Mouse (Mus musculus) gastrocnemius, postnatal 10 days (tissue): ENCODE measurements around the gene Nutm1. TPM values are rescaled to one million over a fixed set of nuclear protein-coding genes. Genes with fewer than 3 reads are reported as not detected.

Source experiments
- DNase-seq: peaks from one replicate; pipeline ENCODE4 v3.0.0; 2021; ENCODE audit warnings: mixed read lengths
- total RNA-seq, 2 experiments: library from RNA; stranded (reverse); gene quantifications; 2 replicates each; pipeline ENCODE4 v1.2.3; 2021

Nutm1 gene
- total RNA-seq, 2 experiments from 2014 or later: not detected

GRCm38 (mm10) chr2:112261748-112262653 lies 2.9 kb upstream of the Nutm1 start, which contains the start of gene Nop10:
Gene Nop10 (plus strand): TSS chr2:112261926.
- peak; percentile 70 for DNase-seq

- no peak for DNase-seq
Measured at GRCm38 (mm10) chr2:112254675-112255515, 4.2 kb downstream of the Nutm1 start.

GRCm38 (mm10) chr2:112249780-112250453 lies 9.2 kb downstream of the Nutm1 start:
- DNase-seq: no peak

GRCm38 (mm10) chr2:112247323-112247722 lies 11.8 kb downstream of the Nutm1 start:
- DNase-seq: no peak

- DNase-seq: no peak
Measured at GRCm38 (mm10) chr2:112246193-112246592, 12.9 kb downstream of the Nutm1 start.

- DNase-seq: no peak
Measured at GRCm38 (mm10) chr2:112245307-112245706, 13.8 kb downstream of the Nutm1 start.

GRCm38 (mm10) chr2:112241787-112242186 lies 17.3 kb downstream of the Nutm1 start:
- no peak for DNase-seq

GRCm38 (mm10) chr2:112239935-112240721 lies 19.0 kb downstream of the Nutm1 start:
- DNase-seq: no peak

GRCm38 (mm10) chr2:112239212-112239934 lies 19.7 kb downstream of the Nutm1 start, which contains the start of gene Lpcat4:
Gene Lpcat4 (plus strand): TSS chr2:112239468.
- DNase-seq: peak; percentile 91

GRCm38 (mm10) chr2:112238006-112238405 lies 21.1 kb downstream of the Nutm1 start:
- no peak for DNase-seq

- DNase-seq: no peak
Measured at GRCm38 (mm10) chr2:112236620-112237019, 22.5 kb downstream of the Nutm1 start.

- no peak for DNase-seq
Measured at GRCm38 (mm10) chr2:112232623-112233022, 26.5 kb downstream of the Nutm1 start.

- no peak for DNase-seq
Measured at GRCm38 (mm10) chr2:112224356-112224755, 34.7 kb downstream of the Nutm1 start.

- DNase-seq: no peak
Measured at GRCm38 (mm10) chr2:112222607-112223006, 36.5 kb downstream of the Nutm1 start.

GRCm38 (mm10) chr2:112220880-112221279 lies 38.2 kb downstream of the Nutm1 start:
- no peak for DNase-seq

GRCm38 (mm10) chr2:112217614-112218013 lies 41.5 kb downstream of the Nutm1 start:
- DNase-seq: no peak

- DNase-seq: no peak
Measured at GRCm38 (mm10) chr2:112215977-112216376, 43.1 kb downstream of the Nutm1 start.

GRCm38 (mm10) chr2:112210699-112211098 lies 48.4 kb downstream of the Nutm1 start:
- no peak for DNase-seq

- peak; percentile 31 for DNase-seq
Measured at GRCm38 (mm10) chr2:112210142-112210541, 48.9 kb downstream of the Nutm1 start.

- no peak for DNase-seq
Measured at GRCm38 (mm10) chr2:112203056-112203455, 56.0 kb downstream of the Nutm1 start.
